Mouse (Mus musculus): ENCODE results near the gene Nrg3. TPM values are rescaled to one million over a fixed set of nuclear protein-coding genes. Genes with fewer than 3 reads are reported as not detected.

Nrg3 gene
- polyA plus RNA-seq, 1 experiment = not detected

DNA sequence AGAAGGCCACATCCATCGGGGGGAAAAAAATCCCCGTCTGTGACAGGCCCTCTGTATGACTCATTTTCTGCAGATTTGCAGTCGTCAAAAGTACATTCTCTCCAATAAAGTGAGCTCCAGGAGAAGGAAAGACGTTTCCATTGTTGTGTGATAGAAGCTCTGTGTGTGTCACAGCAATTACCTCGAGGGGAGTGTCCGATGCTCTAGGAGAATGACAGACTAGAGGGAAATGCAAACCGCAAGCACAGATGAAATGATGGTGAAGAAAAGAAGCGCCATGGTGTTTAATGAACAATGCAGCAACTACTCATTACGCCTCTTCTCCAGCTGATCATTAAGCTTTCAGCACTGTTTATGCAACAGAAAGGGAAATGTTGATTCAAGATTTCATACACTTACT is 59.6 kb downstream of the Nrg3 start:
- Histone ChIP-seq H3ac (ENCODE audit: control insufficient read depth, insufficient read length) (no peak overlapping the region), H3K27me3 (ENCODE audit: control insufficient read depth, insufficient read depth, insufficient read length) (no peaks in the 10 kb centered on the region), H3K4me3 (no peak overlapping the region), H3K4me2 (ENCODE audit: low read depth) (no peak overlapping the region), H3K36me3 (ENCODE audit: control insufficient read depth, insufficient read depth) (no peaks in the 10 kb centered on the region), H3K79me2 (ENCODE audit: control insufficient read depth, insufficient read depth) (no peaks in the 10 kb centered on the region)
- TF ChIP-seq POLR2A (IDR thresholded peaks at IDR 0.05; ENCODE audit: insufficient read length, low read depth) (no peak), USF1 (IDR thresholded peaks at IDR 0.05; ENCODE audit: low read depth) (no peak), E2F4 (IDR thresholded peaks at IDR 0.05; ENCODE audit: insufficient read depth) (no peak), TCF12 (IDR thresholded peaks at IDR 0.05; ENCODE audit: insufficient read depth, poor library complexity, severe bottlenecking) (no peak), CEBPB (IDR thresholded peaks at IDR 0.05; ENCODE audit: insufficient read depth, poor library complexity, severe bottlenecking) (no peak), REST (IDR thresholded peaks at IDR 0.05; ENCODE audit: insufficient read depth, insufficient read length) (no peak), TCF3 (IDR thresholded peaks at IDR 0.05; ENCODE audit: insufficient read length, low read depth) (no peak), MYOG (IDR thresholded peaks at IDR 0.05; ENCODE audit: control insufficient read depth in 1 of 3, insufficient read depth in 1 of 3, insufficient read length in 2 of 3, low read depth in 2 of 3) (no peak), SRF (IDR thresholded peaks at IDR 0.05; ENCODE audit: control insufficient read depth, insufficient read length, low read depth) (no peak), POLR2AphosphoS2 (IDR thresholded peaks at IDR 0.05; ENCODE audit: insufficient read length, low read depth) (no peak), MAX (IDR thresholded peaks at IDR 0.05; ENCODE audit: low read depth) (no peak), MYOD1 (IDR thresholded peaks at IDR 0.05; ENCODE audit: control insufficient read depth in 1 of 3, insufficient read length in 2 of 3, low read depth in 2 of 3) (no peak)

DNA sequence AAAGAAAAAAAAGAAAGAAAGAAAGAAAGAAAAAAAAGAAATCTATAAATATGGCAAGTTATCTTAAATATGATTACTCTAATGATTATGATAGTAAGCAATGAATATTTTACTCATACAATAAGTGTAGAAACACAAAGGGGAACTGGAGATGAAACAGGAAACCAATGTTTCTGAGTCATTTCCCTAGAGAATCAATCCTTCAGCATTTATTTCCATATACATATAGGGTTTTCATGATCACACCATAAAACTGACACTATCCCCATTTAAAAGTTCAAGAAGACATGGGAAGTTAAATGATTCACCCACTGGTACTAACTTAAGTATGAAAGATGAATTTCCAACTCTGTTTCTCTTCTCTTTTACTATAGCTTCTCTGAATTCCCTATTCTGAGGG is 86.0 kb downstream of the Nrg3 start:
- Histone ChIP-seq H3K4me3 (no peak overlapping the region), H3K79me2 (ENCODE audit: control insufficient read depth, insufficient read depth) (no peaks in the 10 kb centered on the region), H3ac (ENCODE audit: control insufficient read depth, insufficient read length) (no peak overlapping the region), H3K27me3 (ENCODE audit: control insufficient read depth, insufficient read depth, insufficient read length) (no peaks in the 10 kb centered on the region), H3K36me3 (ENCODE audit: control insufficient read depth, insufficient read depth) (no peaks in the 10 kb centered on the region), H3K4me2 (ENCODE audit: low read depth) (no peak overlapping the region)
- TF ChIP-seq MAX (IDR thresholded peaks at IDR 0.05; ENCODE audit: low read depth) = no peak
- no peak for TF ChIP-seq TCF3 (IDR thresholded peaks at IDR 0.05; ENCODE audit: insufficient read length, low read depth)
- no peak for TF ChIP-seq TCF12 (IDR thresholded peaks at IDR 0.05; ENCODE audit: insufficient read depth, poor library complexity, severe bottlenecking)
- no peak for TF ChIP-seq REST (IDR thresholded peaks at IDR 0.05; ENCODE audit: insufficient read depth, insufficient read length)
- no peak for TF ChIP-seq MYOG (IDR thresholded peaks at IDR 0.05; ENCODE audit: control insufficient read depth in 1 of 3, insufficient read depth in 1 of 3, insufficient read length in 2 of 3, low read depth in 2 of 3)
- TF ChIP-seq USF1 (IDR thresholded peaks at IDR 0.05; ENCODE audit: low read depth) = no peak
- TF ChIP-seq E2F4 (IDR thresholded peaks at IDR 0.05; ENCODE audit: insufficient read depth) = no peak
- no peak for TF ChIP-seq CEBPB (IDR thresholded peaks at IDR 0.05; ENCODE audit: insufficient read depth, poor library complexity, severe bottlenecking)
- TF ChIP-seq POLR2AphosphoS2 (IDR thresholded peaks at IDR 0.05; ENCODE audit: insufficient read length, low read depth) = no peak
- no peak for TF ChIP-seq MYOD1 (IDR thresholded peaks at IDR 0.05; ENCODE audit: control insufficient read depth in 1 of 3, insufficient read length in 2 of 3, low read depth in 2 of 3)
- no peak for TF ChIP-seq POLR2A (IDR thresholded peaks at IDR 0.05; ENCODE audit: insufficient read length, low read depth)

GRCm38 (mm10) chr14:39381321-39381720 is 91.6 kb downstream of the Nrg3 start:
- TF ChIP-seq E2F4 (IDR thresholded peaks at IDR 0.05; ENCODE audit: insufficient read depth) (no peak), MYOG (IDR thresholded peaks at IDR 0.05; ENCODE audit: control insufficient read depth in 1 of 3, insufficient read depth in 1 of 3, insufficient read length in 2 of 3, low read depth in 2 of 3) (no peak), TCF3 (IDR thresholded peaks at IDR 0.05; ENCODE audit: insufficient read length, low read depth) (no peak), MAX (IDR thresholded peaks at IDR 0.05; ENCODE audit: low read depth) (no peak)
- Histone ChIP-seq H3K27me3 (ENCODE audit: control insufficient read depth, insufficient read depth, insufficient read length) (no peaks in the 10 kb centered on the region), H3K4me3 (no peak overlapping the region), H3K4me2 (ENCODE audit: low read depth) (no peak overlapping the region), H3K79me2 (ENCODE audit: control insufficient read depth, insufficient read depth) (no peaks in the 10 kb centered on the region), H3K36me3 (ENCODE audit: control insufficient read depth, insufficient read depth) (no peaks in the 10 kb centered on the region), H3ac (ENCODE audit: control insufficient read depth, insufficient read length) (no peak overlapping the region)

DNA sequence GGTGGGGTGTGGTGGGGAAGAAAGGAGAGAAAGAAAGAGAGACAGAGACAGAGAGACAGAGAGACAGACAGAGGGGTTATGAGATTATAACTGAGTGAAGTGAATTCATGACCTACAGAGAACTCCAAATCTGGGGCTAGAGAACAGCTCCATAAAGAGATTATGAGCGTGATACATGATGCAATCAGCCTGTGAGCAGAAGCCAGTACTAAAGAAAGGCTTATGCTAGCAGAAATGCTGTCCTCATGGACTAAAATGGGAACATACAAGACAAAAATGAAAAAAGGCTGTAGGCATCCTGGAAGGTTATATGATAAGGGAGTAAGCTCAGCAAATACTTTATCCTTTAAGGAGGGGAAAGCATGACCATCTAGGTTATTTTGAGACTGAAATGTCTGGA is 99.7 kb downstream of the Nrg3 start:
- H3K27me3 ChIP-seq (ENCODE audit: control insufficient read depth, insufficient read depth, insufficient read length) = no peaks in the 10 kb centered on the region
- no peak overlapping the region for H3K4me3 ChIP-seq
- no peaks in the 10 kb centered on the region for H3K36me3 ChIP-seq (ENCODE audit: control insufficient read depth, insufficient read depth)
- no peaks in the 10 kb centered on the region for H3K79me2 ChIP-seq (ENCODE audit: control insufficient read depth, insufficient read depth)
- no peak overlapping the region for H3ac ChIP-seq (ENCODE audit: control insufficient read depth, insufficient read length)
- no peak overlapping the region for H3K4me2 ChIP-seq (ENCODE audit: low read depth)
- TF ChIP-seq USF1 (IDR thresholded peaks at IDR 0.05; ENCODE audit: low read depth) (no peak), MYOG (IDR thresholded peaks at IDR 0.05; ENCODE audit: control insufficient read depth in 1 of 3, insufficient read depth in 1 of 3, insufficient read length in 2 of 3, low read depth in 2 of 3) (no peak), MYOD1 (IDR thresholded peaks at IDR 0.05; ENCODE audit: control insufficient read depth in 1 of 3, insufficient read length in 2 of 3, low read depth in 2 of 3) (no peak), E2F4 (IDR thresholded peaks at IDR 0.05; ENCODE audit: insufficient read depth) (no peak), POLR2A (IDR thresholded peaks at IDR 0.05; ENCODE audit: insufficient read length, low read depth) (no peak), CEBPB (IDR thresholded peaks at IDR 0.05; ENCODE audit: insufficient read depth, poor library complexity, severe bottlenecking) (no peak), TCF3 (IDR thresholded peaks at IDR 0.05; ENCODE audit: insufficient read length, low read depth) (no peak), SRF (IDR thresholded peaks at IDR 0.05; ENCODE audit: control insufficient read depth, insufficient read length, low read depth) (no peak), TCF12 (IDR thresholded peaks at IDR 0.05; ENCODE audit: insufficient read depth, poor library complexity, severe bottlenecking) (no peak), REST (IDR thresholded peaks at IDR 0.05; ENCODE audit: insufficient read depth, insufficient read length) (no peak), MAX (IDR thresholded peaks at IDR 0.05; ENCODE audit: low read depth) (no peak), POLR2AphosphoS2 (IDR thresholded peaks at IDR 0.05; ENCODE audit: insufficient read length, low read depth) (no peak)

- TF ChIP-seq MAX (IDR thresholded peaks at IDR 0.05; ENCODE audit: low read depth) (no peak), MYOG (IDR thresholded peaks at IDR 0.05; ENCODE audit: control insufficient read depth in 1 of 3, insufficient read depth in 1 of 3, insufficient read length in 2 of 3, low read depth in 2 of 3) (no peak), CEBPB (IDR thresholded peaks at IDR 0.05; ENCODE audit: insufficient read depth, poor library complexity, severe bottlenecking) (no peak), REST (IDR thresholded peaks at IDR 0.05; ENCODE audit: insufficient read depth, insufficient read length) (no peak), USF1 (IDR thresholded peaks at IDR 0.05; ENCODE audit: low read depth) (no peak), POLR2AphosphoS2 (IDR thresholded peaks at IDR 0.05; ENCODE audit: insufficient read length, low read depth) (no peak)
- no peak overlapping the region for H3K4me2 ChIP-seq (ENCODE audit: low read depth)
- H3K27me3 ChIP-seq (ENCODE audit: control insufficient read depth, insufficient read depth, insufficient read length) = no peaks in the 10 kb centered on the region
- H3ac ChIP-seq (ENCODE audit: control insufficient read depth, insufficient read length) = no peak overlapping the region
- H3K79me2 ChIP-seq (ENCODE audit: control insufficient read depth, insufficient read depth) = no peaks in the 10 kb centered on the region
- H3K36me3 ChIP-seq (ENCODE audit: control insufficient read depth, insufficient read depth) = no peaks in the 10 kb centered on the region
- no peak overlapping the region for H3K4me3 ChIP-seq
Observed at GRCm38 (mm10) chr14:39356251-39356650, 116.6 kb downstream of the Nrg3 start.

Measured in myocyte (in vitro differentiated cells).